Mouse (Mus musculus): ENCODE measurements around the gene Dgkh.

DNA sequence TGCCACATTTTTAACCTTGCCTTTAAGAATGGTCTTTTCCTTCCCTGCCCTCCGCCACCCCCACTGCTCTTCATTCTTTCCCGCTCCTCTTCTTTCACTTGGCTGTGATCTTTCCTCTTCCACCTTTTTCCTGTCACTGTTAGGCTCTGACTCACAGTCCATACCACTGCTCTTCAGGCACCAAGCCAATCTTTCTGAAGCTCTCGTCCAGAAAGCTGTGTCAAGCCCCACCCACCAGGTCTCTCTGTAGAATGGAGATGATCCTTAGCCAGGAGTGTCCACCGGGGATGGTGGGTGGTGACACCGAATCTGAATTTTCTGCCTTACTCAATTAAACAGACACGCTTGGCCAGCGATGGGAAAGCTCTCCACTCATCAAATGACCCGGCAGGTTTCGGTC lies 58.0 kb downstream of the Dgkh start:
- TF ChIP-seq CTCF (IDR thresholded peaks at IDR 0.05) (no peak), EP300 (IDR thresholded peaks at IDR 0.05) (peak; percentile 36; the same call in 1 of the 2 replicates)

All from lung, postnatal 0 days (tissue).